Mouse (Mus musculus): ENCODE measurements around the gene Fam234a. TPM values are rescaled to one million over a fixed set of nuclear protein-coding genes. Genes with fewer than 3 reads are reported as not detected.

Fam234a gene
- total RNA-seq, 1 experiment, result 22.1 TPM

DNA sequence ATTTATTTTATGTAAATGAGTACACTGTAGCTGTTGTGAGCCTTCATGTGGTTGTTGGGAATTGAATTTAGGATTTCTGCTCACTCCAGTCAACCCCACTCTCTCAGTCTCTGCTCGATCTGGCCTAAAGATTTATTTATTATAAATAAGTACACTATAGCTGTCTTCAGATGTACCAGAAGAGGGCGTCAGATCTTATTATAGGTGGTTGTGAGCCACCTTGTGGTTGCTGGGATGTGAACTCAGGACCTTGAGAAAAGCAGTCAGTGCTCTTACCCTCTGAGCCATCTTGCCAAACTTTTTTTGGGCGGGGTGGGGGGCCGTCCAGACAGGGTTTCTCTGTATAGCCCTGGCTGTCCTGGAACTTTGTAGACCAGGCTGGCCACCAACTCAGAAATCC lies 17.8 kb upstream of the Fam234a start:
- no peak for DNase-seq (ENCODE audit: low read depth, low spot score)
- H3K36me3 ChIP-seq (ENCODE audit: control insufficient read depth, insufficient read depth, low read length, poor library complexity, severe bottlenecking), result peaks cover 31% of the 10 kb centered on the region
- in situ Hi-C loops (cut with MboI; ENCODE audit: low sequenced_read_pairs in 2 of 2, unreplicated experiment in 2 of 2), result no loop called here

DNA sequence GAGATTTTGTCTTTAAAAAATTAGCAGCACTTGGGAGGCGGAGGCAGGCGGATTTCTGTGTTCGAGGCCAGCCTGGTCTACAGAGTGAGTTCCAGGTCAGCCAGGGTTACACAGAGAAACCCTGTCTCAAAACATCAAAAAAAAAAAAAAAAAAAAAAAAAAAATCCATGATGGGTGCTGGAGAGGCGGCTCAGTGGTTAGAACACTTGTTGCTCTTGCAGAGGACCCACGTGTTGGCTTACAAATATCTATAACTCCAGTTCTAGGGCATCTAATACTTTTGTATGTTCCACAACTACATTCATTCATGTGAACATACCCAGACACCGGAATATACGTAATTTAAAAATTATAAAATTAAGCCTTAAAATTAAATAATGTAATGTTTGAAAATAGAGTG lies 11.3 kb upstream of the Fam234a start:
- in situ Hi-C loops (cut with MboI; ENCODE audit: low sequenced_read_pairs in 2 of 2, unreplicated experiment in 2 of 2), result no loop called here
- DNase-seq (ENCODE audit: low read depth, low spot score), result no peak
- Histone ChIP-seq H3K27ac (ENCODE audit: insufficient read depth, low read depth, low read length, poor library complexity, severe bottlenecking) (no peak overlapping the region), H3K4me3 (ENCODE audit: insufficient read depth in 1 of 2, low read depth in 1 of 2, low read length in 2 of 2, poor library complexity in 1 of 2, severe bottlenecking in 1 of 2) (no peak overlapping the region), H3K36me3 (ENCODE audit: control insufficient read depth, insufficient read depth, low read length, poor library complexity, severe bottlenecking) (peaks cover 17% of the 10 kb centered on the region), H3K4me1 (ENCODE audit: control insufficient read depth in 2 of 2, insufficient read depth in 2 of 2, low read length in 2 of 2, poor library complexity in 1 of 2) (peaks cover 0 to 2% of the 10 kb centered on the region in 2 experiments; a peak in 1 of 4 replicates), H3K9me3 (ENCODE audit: control insufficient read depth, insufficient read depth, low read depth, low read length) (no peaks in the 10 kb centered on the region), H3K9ac (ENCODE audit: insufficient read depth, low read depth, low read length, poor library complexity, severe bottlenecking) (no peak overlapping the region)
- TF ChIP-seq HCFC1 (IDR thresholded peaks at IDR 0.05; ENCODE audit: borderline replicate concordance, insufficient read depth, low read length) (no peak), ZNF384 (IDR thresholded peaks at IDR 0.05; ENCODE audit: low read depth, low read length) (0 out of 2 replicates have a peak, but pooled peaks have one; percentile 24)

More for the DNA sequence above, 17.8 kb upstream of the Fam234a start:
- TF ChIP-seq HCFC1 (IDR thresholded peaks at IDR 0.05; ENCODE audit: borderline replicate concordance, insufficient read depth, low read length) (no peak), ZC3H11A (IDR thresholded peaks at IDR 0.05; ENCODE audit: borderline replicate concordance, low read depth, low read length) (no peak), MAFK (IDR thresholded peaks at IDR 0.05; ENCODE audit: insufficient read depth, low read depth, low read length) (no peak), ZNF384 (IDR thresholded peaks at IDR 0.05; ENCODE audit: low read depth, low read length) (no peak), CHD2 (IDR thresholded peaks at IDR 0.05; ENCODE audit: low read depth, low read length) (no peak)
- H3K27ac ChIP-seq (ENCODE audit: insufficient read depth, low read depth, low read length, poor library complexity, severe bottlenecking), result no peak overlapping the region
- no peak overlapping the region for H3K9ac ChIP-seq (ENCODE audit: insufficient read depth, low read depth, low read length, poor library complexity, severe bottlenecking)
- H3K9me3 ChIP-seq (ENCODE audit: control insufficient read depth, insufficient read depth, low read depth, low read length), result no peaks in the 10 kb centered on the region
- no peak overlapping the region for H3K4me3 ChIP-seq (ENCODE audit: insufficient read depth in 1 of 2, low read depth in 1 of 2, low read length in 2 of 2, poor library complexity in 1 of 2, severe bottlenecking in 1 of 2)
- no peaks in the 10 kb centered on the region for H3K4me1 ChIP-seq (ENCODE audit: control insufficient read depth in 2 of 2, insufficient read depth in 2 of 2, low read length in 2 of 2, poor library complexity in 1 of 2)

DNA sequence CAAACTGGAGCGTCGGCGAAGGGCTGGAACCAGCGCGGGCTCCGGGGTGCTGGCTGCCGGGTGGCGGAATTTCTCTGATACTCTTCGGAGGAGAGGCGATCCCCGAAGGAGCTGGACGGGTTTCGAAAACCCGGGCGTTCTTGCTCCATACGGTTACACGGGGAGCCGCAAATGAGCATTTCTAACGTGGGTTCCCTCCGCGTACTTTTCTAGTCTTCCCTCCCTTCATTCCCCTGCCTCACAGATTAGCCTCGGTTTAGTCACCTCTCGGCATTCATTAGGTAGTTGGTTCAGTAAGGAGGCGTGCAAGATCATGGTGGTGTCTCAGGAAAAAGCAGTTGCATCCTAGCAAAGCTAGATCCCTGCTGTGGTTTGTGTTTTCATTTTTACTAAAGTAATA lies 9.4 kb upstream of the Fam234a start:
- TF ChIP-seq ZNF384 (IDR thresholded peaks at IDR 0.05; ENCODE audit: low read depth, low read length), result no peak
- TF ChIP-seq HCFC1 (IDR thresholded peaks at IDR 0.05; ENCODE audit: borderline replicate concordance, insufficient read depth, low read length), result no peak
- no peak for TF ChIP-seq CHD2 (IDR thresholded peaks at IDR 0.05; ENCODE audit: low read depth, low read length)
- in situ Hi-C loops (cut with MboI; ENCODE audit: low sequenced_read_pairs in 2 of 2, unreplicated experiment in 2 of 2), result no loop called here
- peak overlapping the region; percentile 96 for H3K9ac ChIP-seq (ENCODE audit: insufficient read depth, low read depth, low read length, poor library complexity, severe bottlenecking)

DNA sequence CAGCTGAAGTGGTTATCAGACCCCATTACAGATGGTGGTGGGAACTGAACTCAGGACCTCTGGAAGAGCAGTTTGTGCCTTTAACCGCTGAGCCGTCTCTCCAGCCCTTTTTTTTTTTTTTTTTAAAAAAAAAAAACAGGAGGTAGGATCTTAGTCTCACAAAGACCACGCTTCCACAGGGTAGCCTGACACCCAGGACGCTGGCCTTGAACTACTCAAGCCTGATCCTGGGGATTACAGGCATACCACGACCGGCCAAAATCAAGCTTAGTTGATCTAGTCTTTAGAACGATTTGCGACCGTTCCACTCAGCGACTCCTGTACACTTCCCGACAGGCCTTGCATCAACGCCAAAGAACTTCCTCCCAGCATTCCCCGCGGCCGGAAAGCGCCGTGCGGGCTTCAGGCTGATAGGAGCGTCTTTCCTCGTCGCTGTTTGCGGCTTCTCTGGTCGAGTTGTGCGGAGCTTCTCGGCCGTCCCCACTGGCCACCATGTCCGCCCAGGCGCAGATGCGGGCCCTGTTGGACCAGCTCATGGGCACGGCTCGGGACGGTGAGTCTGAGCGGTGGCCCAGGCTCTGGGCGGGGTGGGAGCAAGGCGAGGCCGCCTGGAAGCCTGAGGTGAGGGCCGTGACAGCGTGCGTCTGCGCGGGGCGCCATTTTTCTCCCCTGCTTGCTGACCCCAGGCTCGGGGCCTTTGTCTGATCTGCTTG lies 8.7 kb upstream of the Fam234a start, which contains the start of gene Luc7l:
TSS of gene Luc7l (plus strand) at position 358 of the 713 bp plus-strand sequence.
- peak within 1 kb of the TSS; percentile 88 for H3K27ac ChIP-seq (ENCODE audit: insufficient read depth, low read depth, low read length, poor library complexity, severe bottlenecking)
- peak within 1 kb of the TSS; percentile 96 for H3K9ac ChIP-seq (ENCODE audit: insufficient read depth, low read depth, low read length, poor library complexity, severe bottlenecking)
- H3K9me3 ChIP-seq (ENCODE audit: control insufficient read depth, insufficient read depth, low read depth, low read length), result no peaks in the 10 kb centered on the region
- in situ Hi-C loops (cut with MboI; ENCODE audit: low sequenced_read_pairs in 2 of 2, unreplicated experiment in 2 of 2), result no loop called here
- peak within 1 kb of the TSS; percentile 84 to 87 for H3K4me3 ChIP-seq (ENCODE audit: insufficient read depth in 1 of 2, low read depth in 1 of 2, low read length in 2 of 2, poor library complexity in 1 of 2, severe bottlenecking in 1 of 2)
- DNase-seq (ENCODE audit: low read depth, low spot score), result peak; percentile 91
- H3K4me1 ChIP-seq (ENCODE audit: control insufficient read depth in 2 of 2, insufficient read depth in 2 of 2, low read length in 2 of 2, poor library complexity in 1 of 2), result peaks cover 0 to 2% of the 10 kb centered on the region in 2 experiments; a peak in 1 of 4 replicates
- TF ChIP-seq ZNF384 (IDR thresholded peaks at IDR 0.05; ENCODE audit: low read depth, low read length) (peak; percentile 87), HCFC1 (IDR thresholded peaks at IDR 0.05; ENCODE audit: borderline replicate concordance, insufficient read depth, low read length) (peak; percentile 81), ZC3H11A (IDR thresholded peaks at IDR 0.05; ENCODE audit: borderline replicate concordance, low read depth, low read length) (no peak), MAFK (IDR thresholded peaks at IDR 0.05; ENCODE audit: insufficient read depth, low read depth, low read length) (no peak), CHD2 (IDR thresholded peaks at IDR 0.05; ENCODE audit: low read depth, low read length) (no peak)
- H3K36me3 ChIP-seq (ENCODE audit: control insufficient read depth, insufficient read depth, low read length, poor library complexity, severe bottlenecking), result peaks cover 7% of the 10 kb centered on the region

More for the DNA sequence above, 9.4 kb upstream of the Fam234a start:
- Histone ChIP-seq H3K9me3 (ENCODE audit: control insufficient read depth, insufficient read depth, low read depth, low read length) (no peaks in the 10 kb centered on the region), H3K36me3 (ENCODE audit: control insufficient read depth, insufficient read depth, low read length, poor library complexity, severe bottlenecking) (peaks cover 8% of the 10 kb centered on the region), H3K4me3 (ENCODE audit: insufficient read depth in 1 of 2, low read depth in 1 of 2, low read length in 2 of 2, poor library complexity in 1 of 2, severe bottlenecking in 1 of 2) (peak overlapping the region; percentile 84 to 87), H3K4me1 (ENCODE audit: control insufficient read depth in 2 of 2, insufficient read depth in 2 of 2, low read length in 2 of 2, poor library complexity in 1 of 2) (peaks cover 0 to 2% of the 10 kb centered on the region in 2 experiments; a peak in 1 of 4 replicates), H3K27ac (ENCODE audit: insufficient read depth, low read depth, low read length, poor library complexity, severe bottlenecking) (peak overlapping the region; percentile 88)
- DNase-seq (ENCODE audit: low read depth, low spot score), result no peak
